Mouse (Mus musculus) embryonic facial prominence, embryonic 14.5 days (tissue): ENCODE measurements around the gene Olfr1338. TPM values are rescaled to one million over a fixed set of nuclear protein-coding genes. Genes with fewer than 3 reads are reported as not detected.
A peak's percentile ranks its signal among the peaks of the same experiment; 100 is the strongest.
"Not testable (repeated sequence)": the region's sequence is repeated elsewhere in the genome, so short reads cannot be mapped to it uniquely, and the experiment has no call there.

Experiments used
- ATAC-seq: fragments of 200-750 bp; cut with Nextera tagmentation; 2 replicates; pipeline ENCODE4 v1.8.0; 2017; ENCODE audit warnings: low read depth, moderate number of reproducible peaks, moderate TSS enrichment
- DNase-seq: peaks from one replicate; pipeline ENCODE4 v3.0.0-alpha.2; 2015; ENCODE audit warnings: low spot score
- H3K27ac ChIP-seq: fragments of 300-500 bp; sonication (generic); replicated peaks from 2 replicates; pipeline ENCODE4 v1.5.1; 2014; ENCODE audit warnings: low read depth, mild to moderate bottlenecking, low read length, moderate library complexity
- H3K27me3 ChIP-seq: fragments of 300-500 bp; sonication (generic); replicated peaks from 2 replicates; pipeline ENCODE4 v1.6.1; 2014; ENCODE audit warnings: low read length; ENCODE audit not compliant: control insufficient read depth, insufficient read depth
- H3K36me3 ChIP-seq: fragments of 300-500 bp; sonication (generic); 2 replicates; pipeline ENCODE4 v1.6.1; 2014; ENCODE audit warnings: low read length, mixed read lengths; ENCODE audit not compliant: control insufficient read depth, insufficient read depth
- H3K4me1 ChIP-seq: fragments of 300-500 bp; sonication (generic); 2 replicates; pipeline ENCODE4 v1.6.1; 2014; ENCODE audit warnings: antibody characterized with exemption, low read length; ENCODE audit not compliant: control insufficient read depth, insufficient read depth
- H3K4me2 ChIP-seq: fragments of 300-500 bp; sonication (generic); 2 replicates; pipeline ENCODE4 v1.6.1; 2014; ENCODE audit warnings: low read depth, mild to moderate bottlenecking, low read length, moderate library complexity, mixed read lengths
- H3K4me3 ChIP-seq: fragments of 300-500 bp; sonication (generic); 2 replicates; pipeline ENCODE4 v1.5.1; 2014; ENCODE audit warnings: low read depth, mild to moderate bottlenecking, low read length
- H3K9ac ChIP-seq: fragments of 300-500 bp; sonication (generic); 2 replicates; pipeline ENCODE4 v1.6.1; 2014; ENCODE audit warnings: low read depth, mild to moderate bottlenecking, low read length, moderate library complexity, mixed read lengths
- H3K9me3 ChIP-seq: fragments of 300-500 bp; sonication (generic); 2 replicates; pipeline ENCODE4 v1.6.1; 2016; ENCODE audit warnings: low read length; ENCODE audit not compliant: control insufficient read depth
- WGBS: fragments of 180-500 bp; shearing (Covaris S2); extraction: QIAGEN DNeasy Blood & Tissue Kit; methylation state at CpG from one replicate; pipeline ENCODE4 v1.1.7; 2014; 5-methylcytosine and 5-hydroxymethylcytosine counted together
- polyA plus RNA-seq: library from polyadenylated mRNA; unstranded; fragments of >200 nt; fragmentation: Nextera tagmentation; extraction: Ambion mirVana; gene quantifications from 2 replicates; pipeline ENCODE4 v1.2.1, GENCODE M21; 2014

The Olfr1338 gene
- 0.13 TPM in 1 of 2 replicates, not detected in the other for polyA plus RNA-seq

DNA sequence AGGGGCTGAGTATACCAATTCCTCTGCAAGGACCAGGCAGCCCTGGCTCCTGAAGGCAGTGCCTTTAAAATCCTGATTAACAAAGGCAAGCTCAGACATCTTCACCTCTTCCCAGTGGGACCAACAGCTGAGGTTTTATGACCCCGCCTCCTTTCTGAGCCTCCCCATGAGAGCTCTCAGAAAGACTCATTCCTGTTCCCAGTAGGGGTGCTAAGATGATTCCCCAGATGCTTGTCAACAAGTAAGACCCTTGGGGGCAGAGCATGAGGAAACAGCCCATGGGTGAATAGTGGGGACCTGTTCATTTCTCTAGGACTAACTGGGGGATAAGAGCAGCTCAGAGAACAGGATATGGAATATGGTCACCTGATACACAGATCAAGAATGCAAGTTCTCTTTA is at the start of gene Olfr1338:
Olfr1338 (minus strand) TSS at position 101 of the 400 bp plus-strand sequence.
- DNase-seq: no peak

GRCm38 (mm10) chr4:118792796-118793195 is 34.3 kb upstream of the Olfr1338 start:
- H3K4me2 ChIP-seq, H3K27ac ChIP-seq, H3K4me1 ChIP-seq, H3K36me3 ChIP-seq, H3K9ac ChIP-seq, H3K27me3 ChIP-seq, H3K4me3 ChIP-seq, ATAC-seq, H3K9me3 ChIP-seq: not testable (repeated sequence)
- DNase-seq: peak; percentile 1

More for the DNA sequence above, at the start of gene Olfr1338:
- H3K36me3 ChIP-seq: no peaks in the 10 kb centered on the region
- no peak for ATAC-seq
- H3K9ac ChIP-seq: no peak within 1 kb of the TSS
- H3K4me3 ChIP-seq: no peak within 1 kb of the TSS
- 87% methylated on average over 1 of the region's 1 CpGs for WGBS
- H3K4me2 ChIP-seq: no peak within 1 kb of the TSS
- no peak within 1 kb of the TSS for H3K27ac ChIP-seq
- H3K9me3 ChIP-seq: no peaks in the 10 kb centered on the region
- no peaks in the 10 kb centered on the region for H3K27me3 ChIP-seq
- H3K4me1 ChIP-seq: no peaks in the 10 kb centered on the region

DNA sequence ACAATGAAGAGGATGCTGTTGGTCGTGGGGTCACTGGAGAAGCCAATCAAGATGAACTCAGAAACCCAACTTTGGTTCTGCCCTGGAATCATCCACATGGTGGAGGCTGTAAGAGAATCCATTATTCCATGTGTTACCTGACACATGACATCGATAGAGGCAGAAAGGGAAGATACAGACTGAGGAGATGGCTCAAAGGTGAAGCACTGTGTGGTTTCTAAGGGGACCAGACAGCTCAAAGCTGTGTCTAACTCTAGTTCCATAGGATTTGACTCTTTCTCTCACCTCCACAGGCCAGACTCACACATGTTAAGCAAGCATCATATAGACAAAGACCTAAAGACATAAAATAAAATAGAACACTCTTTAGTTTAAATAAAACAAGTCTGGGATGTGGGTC is 23.9 kb upstream of the Olfr1338 start, which contains the start of gene Olfr1337:
Olfr1337 (minus strand) TSS at position 101 of the 400 bp plus-strand sequence.
- DNase-seq: no peak
- no peak for ATAC-seq
- Histone ChIP-seq H3K4me2 (no peak within 1 kb of the TSS), H3K27ac (no peak within 1 kb of the TSS), H3K27me3 (no peaks in the 10 kb centered on the region), H3K36me3 (no peaks in the 10 kb centered on the region), H3K4me3 (no peak within 1 kb of the TSS), H3K9ac (no peak within 1 kb of the TSS), H3K9me3 (no peaks in the 10 kb centered on the region), H3K4me1 (no peaks in the 10 kb centered on the region)
- 88% methylated on average over 2 of the region's 2 CpGs for WGBS

DNA sequence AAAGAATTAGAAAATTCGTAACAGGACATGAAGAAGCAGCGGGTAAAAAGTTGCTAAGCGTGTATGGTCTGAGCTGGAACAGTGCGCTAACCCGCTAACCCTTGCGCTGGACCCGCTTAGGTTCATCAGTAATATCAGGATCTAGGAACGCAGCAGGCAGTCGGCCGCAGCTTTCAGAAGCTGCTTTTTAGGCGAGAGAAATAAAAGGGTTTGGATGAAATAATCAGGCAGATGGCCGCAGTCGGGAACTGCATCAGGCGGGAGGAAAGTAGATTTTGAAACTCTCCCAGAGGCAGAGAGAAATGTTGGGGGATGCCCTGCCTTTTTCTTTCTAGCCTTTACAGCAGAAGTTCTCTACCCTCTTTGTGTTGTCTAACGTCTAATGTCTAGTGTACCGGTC is 16.7 kb downstream of the Olfr1338 start:
- no peak for DNase-seq
- H3K4me2 ChIP-seq: no peak overlapping the region

DNA sequence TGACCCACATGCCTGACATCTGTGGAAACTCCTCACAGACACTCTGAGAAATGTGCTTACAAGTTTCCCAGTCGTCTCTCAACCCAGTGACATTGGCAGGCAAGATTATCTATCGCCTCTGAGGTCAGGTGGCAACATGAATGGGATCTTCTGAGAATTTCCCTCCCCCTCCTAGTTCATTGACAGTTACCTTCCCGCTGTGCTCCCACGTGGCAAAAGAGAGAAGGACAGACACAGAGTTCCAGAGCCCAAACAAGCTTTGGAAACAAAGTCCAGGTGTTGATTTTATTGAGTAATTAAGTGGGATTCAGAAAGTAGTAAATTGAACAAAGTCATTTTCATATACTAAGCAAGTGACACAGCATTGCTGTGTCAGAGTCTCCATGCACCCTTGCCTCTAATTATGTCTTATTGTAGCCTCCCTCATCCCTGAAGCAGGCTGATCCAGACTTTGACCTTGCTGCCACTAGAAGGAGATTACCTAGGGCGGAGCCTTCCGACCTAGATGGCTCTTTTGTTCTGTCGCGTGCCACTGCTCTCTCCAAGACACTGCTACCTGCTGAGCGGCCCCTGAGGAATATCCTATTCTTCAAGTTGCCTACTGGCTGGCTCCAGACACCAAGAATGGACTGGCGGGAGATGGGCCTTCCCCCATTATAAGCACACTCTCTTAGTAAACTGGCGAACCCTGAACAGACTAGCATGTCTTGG is 17.4 kb downstream of the Olfr1338 start:
- Histone ChIP-seq H3K9ac (no peak overlapping the region), H3K27ac (no peak overlapping the region), H3K36me3 (no peaks in the 10 kb centered on the region), H3K4me2 (no peak overlapping the region), H3K4me1 (no peaks in the 10 kb centered on the region), H3K4me3 (no peak overlapping the region), H3K9me3 (0 out of 2 replicates have a peak, but pooled peaks cover 2% of the 10 kb centered on the region), H3K27me3 (peaks cover 33% of the 10 kb centered on the region)
- 5% methylated on average over 11 of the region's 11 CpGs for WGBS
- no peak for ATAC-seq
- DNase-seq: no peak

More for the DNA sequence above, 16.7 kb downstream of the Olfr1338 start:
- H3K27ac ChIP-seq: no peak overlapping the region
- H3K4me3 ChIP-seq: no peak overlapping the region
- H3K4me1 ChIP-seq: no peaks in the 10 kb centered on the region
- no peak for ATAC-seq
- H3K27me3 ChIP-seq: peaks cover 33% of the 10 kb centered on the region
- H3K9ac ChIP-seq: no peak overlapping the region
- no peaks in the 10 kb centered on the region for H3K36me3 ChIP-seq
- 7% methylated on average over 16 of the region's 16 CpGs for WGBS
- 0 out of 2 replicates have a peak, but pooled peaks cover 2% of the 10 kb centered on the region for H3K9me3 ChIP-seq

DNA sequence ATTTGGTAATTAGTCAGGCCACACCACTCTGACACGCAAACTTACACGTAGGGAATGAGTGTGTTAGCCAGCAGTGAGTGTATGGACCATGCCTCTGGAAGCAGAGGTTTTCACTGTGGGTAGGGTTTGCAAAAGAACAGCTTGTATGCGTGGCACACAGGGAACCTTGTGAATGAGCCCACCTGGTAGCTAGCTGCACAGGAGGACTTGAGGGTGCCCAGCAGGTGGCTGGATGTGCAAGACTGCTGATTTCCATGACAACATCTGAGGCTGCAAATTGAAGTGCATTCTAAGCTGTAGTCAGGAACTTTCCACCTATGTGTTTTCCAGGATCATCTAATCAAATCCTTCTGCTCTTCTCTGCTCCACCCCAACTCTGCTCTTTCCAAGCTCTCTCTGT is 19.0 kb downstream of the Olfr1338 start:
- no peak for ATAC-seq
- Histone ChIP-seq H3K4me3 (no peak overlapping the region), H3K27ac (no peak overlapping the region), H3K4me2 (no peak overlapping the region), H3K9ac (no peak overlapping the region), H3K4me1 (no peaks in the 10 kb centered on the region), H3K36me3 (no peaks in the 10 kb centered on the region), H3K9me3 (no peaks in the 10 kb centered on the region), H3K27me3 (peaks cover 33% of the 10 kb centered on the region)
- WGBS: 71% methylated on average over 3 of the region's 3 CpGs
- no peak for DNase-seq

GRCm38 (mm10) chr4:118731875-118732274 is 26.7 kb downstream of the Olfr1338 start, which contains the start of gene Olfr1339:
Gene Olfr1339 (plus strand): TSS chr4:118732175.
- WGBS: 100% methylated on average over 1 of the region's 1 CpGs
- no peak within 1 kb of the TSS for H3K4me2 ChIP-seq
- H3K9ac ChIP-seq: no peak within 1 kb of the TSS
- no peak within 1 kb of the TSS for H3K27ac ChIP-seq
- no peak within 1 kb of the TSS for H3K4me3 ChIP-seq
- no peaks in the 10 kb centered on the region for H3K27me3 ChIP-seq
- no peaks in the 10 kb centered on the region for H3K9me3 ChIP-seq
- DNase-seq (no peak), ATAC-seq (no peak)
- no peaks in the 10 kb centered on the region for H3K4me1 ChIP-seq
- no peaks in the 10 kb centered on the region for H3K36me3 ChIP-seq

DNA sequence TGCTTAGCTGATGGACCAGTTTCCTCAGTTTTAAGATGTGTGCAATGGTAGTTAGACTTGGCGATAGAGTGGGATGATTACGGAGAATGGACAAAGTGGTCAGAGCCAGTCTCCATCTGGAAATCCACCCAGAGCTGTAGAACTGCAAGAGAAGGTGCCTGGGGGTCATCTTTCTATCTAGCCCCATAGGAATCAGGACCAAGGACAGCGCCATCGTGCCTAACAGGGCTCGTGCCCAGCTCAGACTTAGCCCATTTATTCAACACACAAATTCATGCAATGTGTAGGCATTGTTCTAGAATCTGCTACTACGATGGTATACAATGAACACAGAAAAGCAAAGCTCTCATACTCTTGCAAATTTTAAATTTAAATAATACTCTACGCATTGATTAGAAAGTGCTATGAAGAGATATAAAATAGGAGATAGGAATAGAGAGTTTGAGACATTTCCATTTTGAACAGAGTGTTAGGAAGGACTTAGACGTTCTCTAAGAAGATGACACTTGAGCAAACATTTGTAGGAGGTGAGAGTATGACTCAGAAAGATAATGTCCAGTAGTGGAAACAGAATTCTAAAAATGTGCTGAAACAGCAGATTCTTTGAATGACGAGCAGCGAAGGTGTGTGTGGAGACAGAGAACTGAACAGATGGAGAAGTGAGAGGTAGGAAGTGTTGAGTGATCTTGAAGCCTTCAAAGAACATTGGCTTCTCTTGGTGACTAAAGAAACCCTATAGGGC is 36.6 kb downstream of the Olfr1338 start:
- H3K4me2 ChIP-seq: no peak overlapping the region
- no peak overlapping the region for H3K27ac ChIP-seq
- no peak overlapping the region for H3K9ac ChIP-seq
- no peak for ATAC-seq
- H3K27me3 ChIP-seq: no peaks in the 10 kb centered on the region
- H3K4me3 ChIP-seq: no peak overlapping the region
- no peaks in the 10 kb centered on the region for H3K9me3 ChIP-seq
- no peaks in the 10 kb centered on the region for H3K4me1 ChIP-seq
- DNase-seq: peak; percentile 44
- no peaks in the 10 kb centered on the region for H3K36me3 ChIP-seq
- WGBS: 49% methylated on average over 10 of the region's 10 CpGs
